Mouse (Mus musculus): Measurements from ENCODE around the gene Fam92a. TPM values are rescaled to one million over a fixed set of nuclear protein-coding genes. Genes with fewer than 3 reads are reported as not detected.
"Not testable (repeated sequence)": the region's sequence is repeated elsewhere in the genome, so short reads cannot be mapped to it uniquely, and the experiment has no call there.

Fam92a gene
- 100 and 101 TPM in 2 replicates for polyA plus RNA-seq (2015; fragmentation: Nextera tagmentation; extraction: Ambion mirVana)

- Histone ChIP-seq H3K9me3 (replicated peaks; ENCODE audit: control insufficient read depth, low read length, poor library complexity, severe bottlenecking) (no peaks in the 10 kb centered on the region), H3K4me3 (ENCODE audit: low read depth, low read length) (peak within 1 kb of the TSS; percentile 90), H3K9ac (ENCODE audit: low read depth, low read length) (peak within 1 kb of the TSS; percentile 99), H3K4me1 (ENCODE audit: control insufficient read depth, insufficient read depth, low read length) (peaks cover 12% of the 10 kb centered on the region), H3K36me3 (ENCODE audit: control insufficient read depth, insufficient read depth, low read length) (peaks cover 6% of the 10 kb centered on the region), H3K27ac (ENCODE audit: low read length) (peak within 1 kb of the TSS; percentile 95), H3K4me2 (ENCODE audit: low read length) (peak within 1 kb of the TSS; percentile 75), H3K27me3 (ENCODE audit: control insufficient read depth, insufficient read depth, low read depth, low read length) (no peaks in the 10 kb centered on the region)
- WGBS = under 1% methylated on average over 74 of the region's 74 CpGs
- ATAC-seq = peak; percentile 94
Measured at GRCm38 (mm10) chr4:12171318-12172091, at the start of gene Fam92a. TSS of gene Fam92a (minus strand) at chr4:12172015.

DNA sequence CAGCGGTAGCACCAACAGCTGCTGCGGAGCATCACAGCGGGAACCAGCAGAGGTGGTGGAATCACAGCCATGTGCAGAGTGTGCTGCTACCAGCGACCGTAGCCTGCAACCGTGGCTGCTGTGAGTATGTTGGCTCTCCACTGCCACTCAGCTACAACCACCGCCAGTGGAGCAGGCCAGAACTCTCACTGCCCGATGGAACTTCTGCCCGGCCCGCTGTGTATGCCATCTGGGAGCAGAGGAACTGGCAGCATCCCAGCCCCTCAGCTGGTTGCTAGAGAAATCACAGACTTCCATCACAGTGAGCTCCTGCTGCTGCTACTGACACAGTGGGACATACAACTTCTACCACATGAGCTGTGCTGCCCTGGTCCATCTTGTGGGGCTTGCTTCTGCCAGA lies 7.2 kb upstream of the Fam92a start:
- 86% methylated on average over 10 of the region's 10 CpGs for WGBS
- no peak for ATAC-seq
- H3K4me2 ChIP-seq (ENCODE audit: low read length) = no peak overlapping the region

GRCm38 (mm10) chr4:12170986-12171317 lies 863 bp downstream of the Fam92a start:
- Histone ChIP-seq H3K27ac (ENCODE audit: low read length) (peak overlapping the region; percentile 95), H3K4me3 (ENCODE audit: low read depth, low read length) (peak overlapping the region; percentile 90), H3K27me3 (ENCODE audit: control insufficient read depth, insufficient read depth, low read depth, low read length) (no peaks in the 10 kb centered on the region), H3K36me3 (ENCODE audit: control insufficient read depth, insufficient read depth, low read length) (peaks cover 8% of the 10 kb centered on the region), H3K9me3 (replicated peaks; ENCODE audit: control insufficient read depth, low read length, poor library complexity, severe bottlenecking) (no peaks in the 10 kb centered on the region), H3K4me2 (ENCODE audit: low read length) (peak overlapping the region; percentile 75), H3K9ac (ENCODE audit: low read depth, low read length) (peak overlapping the region; percentile 99), H3K4me1 (ENCODE audit: control insufficient read depth, insufficient read depth, low read length) (peaks cover 12% of the 10 kb centered on the region)
- 0 out of 2 replicates have a peak, but pooled peaks have one; percentile 2 for ATAC-seq
- 9% methylated on average over 9 of the region's 9 CpGs for WGBS

More for the DNA sequence above, 7.2 kb upstream of the Fam92a start:
- Histone ChIP-seq H3K36me3 (ENCODE audit: control insufficient read depth, insufficient read depth, low read length) (no peaks in the 10 kb centered on the region), H3K4me1 (ENCODE audit: control insufficient read depth, insufficient read depth, low read length) (no peaks in the 10 kb centered on the region), H3K27ac (ENCODE audit: low read length) (no peak overlapping the region), H3K9me3 (replicated peaks; ENCODE audit: control insufficient read depth, low read length, poor library complexity, severe bottlenecking) (no peaks in the 10 kb centered on the region), H3K27me3 (ENCODE audit: control insufficient read depth, insufficient read depth, low read depth, low read length) (no peaks in the 10 kb centered on the region), H3K4me3 (ENCODE audit: low read depth, low read length) (no peak overlapping the region), H3K9ac (ENCODE audit: low read depth, low read length) (no peak overlapping the region)

DNA sequence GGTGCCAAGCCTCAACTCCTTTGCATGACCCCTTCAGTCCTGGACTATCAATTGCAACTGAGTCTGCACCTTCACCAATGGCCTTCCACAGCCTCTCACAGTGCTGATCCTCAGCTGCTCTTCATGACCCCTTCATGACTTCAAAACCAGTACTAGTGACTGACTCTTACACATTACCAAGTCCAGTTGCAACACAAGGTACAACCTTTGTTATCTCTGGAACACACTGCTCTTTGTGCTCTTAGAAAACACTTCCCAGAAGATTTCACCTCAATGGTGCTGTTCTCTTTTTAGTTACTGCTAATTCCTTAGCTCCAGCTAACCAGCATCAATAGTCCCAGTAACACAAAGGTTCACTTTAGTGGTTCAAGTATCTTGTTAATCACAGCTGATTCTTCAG lies 24.2 kb downstream of the Fam92a start:
- Histone ChIP-seq H3K36me3 (ENCODE audit: control insufficient read depth, insufficient read depth, low read length) (peaks cover 17% of the 10 kb centered on the region), H3K4me3 (ENCODE audit: low read depth, low read length) (no peak overlapping the region), H3K27me3 (ENCODE audit: control insufficient read depth, insufficient read depth, low read depth, low read length) (no peaks in the 10 kb centered on the region), H3K4me2 (ENCODE audit: low read length) (no peak overlapping the region), H3K4me1 (ENCODE audit: control insufficient read depth, insufficient read depth, low read length) (no peaks in the 10 kb centered on the region), H3K9ac (ENCODE audit: low read depth, low read length) (no peak overlapping the region), H3K27ac (ENCODE audit: low read length) (no peak overlapping the region), H3K9me3 (replicated peaks; ENCODE audit: control insufficient read depth, low read length, poor library complexity, severe bottlenecking) (peaks cover 7% of the 10 kb centered on the region)
- no peak for ATAC-seq

GRCm38 (mm10) chr4:12141516-12141915 lies 30.3 kb downstream of the Fam92a start:
- not testable (repeated sequence) for H3K9me3 ChIP-seq (replicated peaks; ENCODE audit: control insufficient read depth, low read length, poor library complexity, severe bottlenecking); H3K27me3 ChIP-seq (ENCODE audit: control insufficient read depth, insufficient read depth, low read depth, low read length); H3K36me3 ChIP-seq (ENCODE audit: control insufficient read depth, insufficient read depth, low read length); ATAC-seq; H3K9ac ChIP-seq (ENCODE audit: low read depth, low read length); H3K4me1 ChIP-seq (ENCODE audit: control insufficient read depth, insufficient read depth, low read length); H3K4me3 ChIP-seq (ENCODE audit: low read depth, low read length); H3K27ac ChIP-seq (ENCODE audit: low read length)
- peak overlapping the region; percentile 28 for H3K4me2 ChIP-seq (ENCODE audit: low read length)
- whole genome bisulfite sequencing = 95% methylated on average over 7 of the region's 7 CpGs

DNA sequence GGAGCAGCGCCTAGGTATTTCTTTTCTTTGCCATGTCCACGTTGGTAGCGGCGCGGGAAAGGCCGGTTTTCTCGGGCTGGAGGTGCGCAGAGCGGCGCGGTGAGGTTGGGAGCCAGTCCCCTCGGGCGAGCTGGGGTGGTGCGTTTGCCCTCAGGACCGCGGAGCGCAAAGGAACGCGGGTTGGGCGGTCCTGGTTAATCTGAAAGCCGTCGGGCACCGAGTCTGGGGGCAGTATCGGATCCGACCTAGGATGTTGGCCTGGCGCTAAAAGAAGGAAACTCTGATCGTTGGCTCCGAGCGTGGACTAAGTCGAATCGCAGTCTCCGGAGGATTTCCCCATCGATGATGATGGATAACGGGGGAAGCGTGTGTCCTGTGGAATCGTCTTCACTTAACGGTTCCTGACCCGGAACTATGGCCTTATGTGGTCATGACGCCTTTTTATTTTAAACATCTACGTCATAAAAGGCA lies 31.2 kb downstream of the Fam92a start:
- 7% methylated on average over 23 of the region's 40 CpGs for WGBS
- H3K27me3 ChIP-seq (ENCODE audit: control insufficient read depth, insufficient read depth, low read depth, low read length); H3K4me1 ChIP-seq (ENCODE audit: control insufficient read depth, insufficient read depth, low read length); H3K9me3 ChIP-seq (replicated peaks; ENCODE audit: control insufficient read depth, low read length, poor library complexity, severe bottlenecking); H3K36me3 ChIP-seq (ENCODE audit: control insufficient read depth, insufficient read depth, low read length): not testable (repeated sequence)
- peak; percentile 88 for ATAC-seq
- peak overlapping the region; percentile 52; the same call in 1 of the 2 replicates for H3K9ac ChIP-seq (ENCODE audit: low read depth, low read length)
- peak overlapping the region; percentile 38; the same call in 1 of the 2 replicates for H3K27ac ChIP-seq (ENCODE audit: low read length)
- H3K4me2 ChIP-seq (ENCODE audit: low read length) = peak overlapping the region; percentile 47
- peak overlapping the region; percentile 44 for H3K4me3 ChIP-seq (ENCODE audit: low read depth, low read length)

DNA sequence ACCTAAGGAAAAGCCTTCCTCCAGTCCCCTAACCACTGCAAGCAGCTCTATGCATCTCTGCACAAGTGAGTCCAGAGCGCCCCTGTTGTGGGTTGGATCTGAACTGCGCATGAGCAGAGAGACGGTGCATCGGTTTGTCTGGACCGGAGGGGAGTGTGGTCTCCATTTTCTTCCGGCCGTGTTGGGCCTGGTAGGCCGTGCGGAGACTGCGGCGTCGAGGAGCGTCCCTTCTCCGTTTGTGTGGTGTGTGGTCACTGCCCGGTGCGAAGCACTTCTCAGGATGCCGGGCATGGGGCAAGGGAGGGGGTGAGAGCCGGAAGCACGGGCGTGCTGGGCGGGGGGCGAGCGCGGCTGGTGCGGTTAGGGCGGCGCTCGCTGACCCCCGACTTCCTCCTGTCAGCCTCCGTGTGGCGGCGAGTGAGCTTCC lies 31.7 kb downstream of the Fam92a start, which contains the start of gene Rbm12b1:
TSS of gene Rbm12b1 (plus strand) at position 124 of the 427 bp plus-strand sequence.
- Histone ChIP-seq H3K9ac (ENCODE audit: low read depth, low read length) (peak within 1 kb of the TSS; percentile 52), H3K27ac (ENCODE audit: low read length) (peak within 1 kb of the TSS; percentile 79), H3K4me2 (ENCODE audit: low read length) (peak within 1 kb of the TSS; percentile 47), H3K4me3 (ENCODE audit: low read depth, low read length) (peak within 1 kb of the TSS; percentile 44)
- peak; percentile 100 for ATAC-seq
- not testable (repeated sequence) for H3K9me3 ChIP-seq (replicated peaks; ENCODE audit: control insufficient read depth, low read length, poor library complexity, severe bottlenecking); H3K27me3 ChIP-seq (ENCODE audit: control insufficient read depth, insufficient read depth, low read depth, low read length); H3K4me1 ChIP-seq (ENCODE audit: control insufficient read depth, insufficient read depth, low read length); H3K36me3 ChIP-seq (ENCODE audit: control insufficient read depth, insufficient read depth, low read length)
- WGBS = 3% methylated on average over 17 of the region's 32 CpGs

Other genes starting within 250 kb of the Fam92a start
- 0.41 and 0.43 TPM in 2 replicates for gene Gm10604, start 190.8 kb downstream of the Fam92a start, polyA plus RNA-seq (2015; fragmentation: Nextera tagmentation; extraction: Ambion mirVana)
- 16.3 and 17.8 TPM in 2 replicates for gene Rbm12b2, start 82.6 kb downstream of the Fam92a start, polyA plus RNA-seq (2015; fragmentation: Nextera tagmentation; extraction: Ambion mirVana)
- 8.8 and 11.9 TPM in 2 replicates for gene Rbm12b1, start 31.8 kb downstream of the Fam92a start, polyA plus RNA-seq (2015; fragmentation: Nextera tagmentation; extraction: Ambion mirVana)

Measured in midbrain, embryonic 16.5 days (tissue).